1 mouse cellular context compared by ENCODE assay signal in genomic region chr4:149426325-149427199, GRCm38 (mm10).
A peak's percentile ranks its signal among the peaks of the same experiment; 100 is the strongest.
TF ChIP-seq lines count a peak whose summit lies in the region.

Ube4b (minus strand) TSS chr4:149426749.

TF ChIP-seq in CH12.LX, 34 proteins besides CTCF, POLR2A, EP300 and RAD21 (continued from another document):
- TF ChIP-seq UBTF (IDR thresholded peaks at IDR 0.05; ENCODE audit: low read depth, low read length) = no peak
- peak; percentile 63 for TF ChIP-seq SIN3A (IDR thresholded peaks at IDR 0.05; ENCODE audit: low read length)
- 0 out of 2 replicates have a peak, but pooled peaks have one; percentile 5 for TF ChIP-seq NRF1 (IDR thresholded peaks at IDR 0.05; ENCODE audit: low read depth, low read length)
- TF ChIP-seq ETS1 (conservative IDR thresholded peaks at IDR 0.05; ENCODE audit: low read depth, low read length) = no peak; the same call in 1 of the 2 replicates
- TF ChIP-seq NELFE (IDR thresholded peaks at IDR 0.05; ENCODE audit: low read depth, low read length) = peak; percentile 32; the same call in 1 of the 2 replicates
- TF ChIP-seq SMC3 (IDR thresholded peaks at IDR 0.05; ENCODE audit: low read depth, low read length) = no peak
- TF ChIP-seq HCFC1 (IDR thresholded peaks at IDR 0.05; ENCODE audit: low read depth, low read length) = peak; percentile 73
- peak; percentile 5; the same call in 1 of the 2 replicates for TF ChIP-seq MXI1 (IDR thresholded peaks at IDR 0.05; ENCODE audit: low read depth, low read length)
- TF ChIP-seq KAT2A (IDR thresholded peaks at IDR 0.05; ENCODE audit: insufficient replicate concordance, low read length) = no peak
- peak; percentile 61; the same call in 1 of the 2 replicates for TF ChIP-seq MAX (IDR thresholded peaks at IDR 0.05; ENCODE audit: low read length)
- TF ChIP-seq ZC3H11A (IDR thresholded peaks at IDR 0.05; ENCODE audit: low read depth, low read length) = no peak
- TF ChIP-seq E2F4 (IDR thresholded peaks at IDR 0.05; ENCODE audit: insufficient replicate concordance, low read depth, low read length) = no peak
- no peak for TF ChIP-seq ZNF384 (IDR thresholded peaks at IDR 0.05; ENCODE audit: low read depth, low read length)
- TF ChIP-seq MYC (IDR thresholded peaks at IDR 0.05; ENCODE audit: low read depth, low read length) = no peak
- TF ChIP-seq TBP (conservative IDR thresholded peaks at IDR 0.05; ENCODE audit: low read depth, low read length) = peak; percentile 66; the same call in 1 of the 2 replicates
- TF ChIP-seq MEF2A (IDR thresholded peaks at IDR 0.05; ENCODE audit: borderline replicate concordance, low read depth, low read length) = no peak
- peak; percentile 77 for TF ChIP-seq TCF12 (IDR thresholded peaks at IDR 0.05; ENCODE audit: low read depth, low read length)
